Mouse (Mus musculus): ENCODE results near the gene Sf1.

- TF ChIP-seq CTCF (IDR thresholded peaks at IDR 0.05; ENCODE audit: borderline replicate concordance, insufficient read depth, low read length) (no peak), POLR2A (IDR thresholded peaks at IDR 0.05; ENCODE audit: low read depth, low read length) (no peak)
Measured at GRCm38 (mm10) chr19:6347615-6348014, 15.9 kb upstream of the Sf1 start.
